Mouse (Mus musculus): ENCODE results near the gene Sh2d1a. TPM values are rescaled to one million over a fixed set of nuclear protein-coding genes. Genes with fewer than 3 reads are reported as not detected.

Gene Sh2d1a
- polyA plus RNA-seq (2015; fragmentation: Nextera tagmentation; extraction: Ambion mirVana), result 0.73 and 2.7 TPM in 2 replicates

GRCm38 (mm10) chrX:42502291-42503043, at the start of gene Sh2d1a:
Sh2d1a (plus strand) TSS chrX:42502453.
- Histone ChIP-seq H3K4me1 (replicated peaks; ENCODE audit: control insufficient read depth, insufficient read depth, low read length) (no peaks in the 10 kb centered on the region), H3K9me3 (ENCODE audit: control insufficient read depth, low read length) (no peaks in the 10 kb centered on the region), H3K4me3 (ENCODE audit: low read length) (no peak within 1 kb of the TSS), H3K27ac (ENCODE audit: low read length) (no peak within 1 kb of the TSS), H3K36me3 (ENCODE audit: control insufficient read depth, insufficient read depth, low read length) (no peaks in the 10 kb centered on the region), H3K27me3 (ENCODE audit: control insufficient read depth, insufficient read depth, low read depth, low read length) (no peaks in the 10 kb centered on the region), H3K9ac (ENCODE audit: low read length) (no peak within 1 kb of the TSS), H3K4me2 (ENCODE audit: low read depth, low read length) (no peak within 1 kb of the TSS)
- no peak for ATAC-seq (ENCODE audit: low read depth)
- WGBS, result 70% methylated on average over 13 of the region's 13 CpGs

- Histone ChIP-seq H3K4me3 (ENCODE audit: low read length) (no peak overlapping the region), H3K9ac (ENCODE audit: low read length) (no peak overlapping the region), H3K27ac (ENCODE audit: low read length) (no peak overlapping the region), H3K27me3 (ENCODE audit: control insufficient read depth, insufficient read depth, low read depth, low read length) (no peaks in the 10 kb centered on the region), H3K4me1 (replicated peaks; ENCODE audit: control insufficient read depth, insufficient read depth, low read length) (no peaks in the 10 kb centered on the region), H3K9me3 (ENCODE audit: control insufficient read depth, low read length) (no peaks in the 10 kb centered on the region), H3K4me2 (ENCODE audit: low read depth, low read length) (no peak overlapping the region), H3K36me3 (ENCODE audit: control insufficient read depth, insufficient read depth, low read length) (no peaks in the 10 kb centered on the region)
- no peak for ATAC-seq (ENCODE audit: low read depth)
- 80% methylated on average over 1 of the region's 1 CpGs for WGBS
Measured at GRCm38 (mm10) chrX:42453001-42453400, 49.3 kb upstream of the Sh2d1a start.

GRCm38 (mm10) chrX:42454533-42454932, 47.7 kb upstream of the Sh2d1a start:
- Histone ChIP-seq H3K36me3 (ENCODE audit: control insufficient read depth, insufficient read depth, low read length) (no peaks in the 10 kb centered on the region), H3K4me1 (replicated peaks; ENCODE audit: control insufficient read depth, insufficient read depth, low read length) (no peaks in the 10 kb centered on the region), H3K4me3 (ENCODE audit: low read length) (no peak overlapping the region), H3K9ac (ENCODE audit: low read length) (no peak overlapping the region), H3K9me3 (ENCODE audit: control insufficient read depth, low read length) (no peaks in the 10 kb centered on the region), H3K27me3 (ENCODE audit: control insufficient read depth, insufficient read depth, low read depth, low read length) (no peaks in the 10 kb centered on the region), H3K4me2 (ENCODE audit: low read depth, low read length) (no peak overlapping the region), H3K27ac (ENCODE audit: low read length) (no peak overlapping the region)
- 70% methylated on average over 7 of the region's 7 CpGs for WGBS
- ATAC-seq (ENCODE audit: low read depth), result no peak

- no peak for ATAC-seq (ENCODE audit: low read depth)
- 91% methylated on average over 16 of the region's 16 CpGs for WGBS
Measured at GRCm38 (mm10) chrX:42489446-42489845, 12.8 kb upstream of the Sh2d1a start, which contains the start of gene Tex13c2. Tex13c2 (plus strand) TSS chrX:42489691.

GRCm38 (mm10) chrX:42490336-42490735, 11.9 kb upstream of the Sh2d1a start:
- Histone ChIP-seq H3K4me1 (replicated peaks; ENCODE audit: control insufficient read depth, insufficient read depth, low read length) (no peaks in the 10 kb centered on the region), H3K4me3 (ENCODE audit: low read length) (no peak overlapping the region), H3K36me3 (ENCODE audit: control insufficient read depth, insufficient read depth, low read length) (no peaks in the 10 kb centered on the region), H3K9ac (ENCODE audit: low read length) (no peak overlapping the region), H3K4me2 (ENCODE audit: low read depth, low read length) (no peak overlapping the region), H3K27me3 (ENCODE audit: control insufficient read depth, insufficient read depth, low read depth, low read length) (no peaks in the 10 kb centered on the region), H3K27ac (ENCODE audit: low read length) (no peak overlapping the region), H3K9me3 (ENCODE audit: control insufficient read depth, low read length) (peaks cover 6% of the 10 kb centered on the region; the same call in 1 of the 2 replicates)
- 86% methylated on average over 8 of the region's 8 CpGs for WGBS
- ATAC-seq (ENCODE audit: low read depth), result no peak

More at GRCm38 (mm10) chrX:42489446-42489845, 12.8 kb upstream of the Sh2d1a start, which contains the start of gene Tex13c2:
- Histone ChIP-seq H3K27me3 (ENCODE audit: control insufficient read depth, insufficient read depth, low read depth, low read length) (no peaks in the 10 kb centered on the region), H3K9me3 (ENCODE audit: control insufficient read depth, low read length) (peaks cover 6% of the 10 kb centered on the region; the same call in 1 of the 2 replicates), H3K9ac (ENCODE audit: low read length) (no peak within 1 kb of the TSS), H3K4me2 (ENCODE audit: low read depth, low read length) (no peak within 1 kb of the TSS), H3K27ac (ENCODE audit: low read length) (no peak within 1 kb of the TSS), H3K4me3 (ENCODE audit: low read length) (no peak within 1 kb of the TSS), H3K36me3 (ENCODE audit: control insufficient read depth, insufficient read depth, low read length) (no peaks in the 10 kb centered on the region), H3K4me1 (replicated peaks; ENCODE audit: control insufficient read depth, insufficient read depth, low read length) (no peaks in the 10 kb centered on the region)

- Histone ChIP-seq H3K4me2 (ENCODE audit: low read depth, low read length) (no peak overlapping the region), H3K4me3 (ENCODE audit: low read length) (no peak overlapping the region), H3K9me3 (ENCODE audit: control insufficient read depth, low read length) (no peaks in the 10 kb centered on the region)
Measured at GRCm38 (mm10) chrX:42500538-42500937, 1.7 kb upstream of the Sh2d1a start.

GRCm38 (mm10) chrX:42511105-42511504, 8.9 kb downstream of the Sh2d1a start:
- no peaks in the 10 kb centered on the region for H3K27me3 ChIP-seq (ENCODE audit: control insufficient read depth, insufficient read depth, low read depth, low read length)
- no peaks in the 10 kb centered on the region for H3K4me1 ChIP-seq (replicated peaks; ENCODE audit: control insufficient read depth, insufficient read depth, low read length)
- no peak overlapping the region for H3K27ac ChIP-seq (ENCODE audit: low read length)
- no peak overlapping the region for H3K4me3 ChIP-seq (ENCODE audit: low read length)
- 65% methylated on average over 2 of the region's 2 CpGs for WGBS
- H3K9me3 ChIP-seq (ENCODE audit: control insufficient read depth, low read length), result no peaks in the 10 kb centered on the region
- H3K9ac ChIP-seq (ENCODE audit: low read length), result no peak overlapping the region
- H3K36me3 ChIP-seq (ENCODE audit: control insufficient read depth, insufficient read depth, low read length), result no peaks in the 10 kb centered on the region
- no peak for ATAC-seq (ENCODE audit: low read depth)
- no peak overlapping the region for H3K4me2 ChIP-seq (ENCODE audit: low read depth, low read length)

More at GRCm38 (mm10) chrX:42500538-42500937, 1.7 kb upstream of the Sh2d1a start:
- H3K4me1 ChIP-seq (replicated peaks; ENCODE audit: control insufficient read depth, insufficient read depth, low read length), result no peaks in the 10 kb centered on the region
- no peaks in the 10 kb centered on the region for H3K27me3 ChIP-seq (ENCODE audit: control insufficient read depth, insufficient read depth, low read depth, low read length)
- H3K27ac ChIP-seq (ENCODE audit: low read length), result no peak overlapping the region
- no peaks in the 10 kb centered on the region for H3K36me3 ChIP-seq (ENCODE audit: control insufficient read depth, insufficient read depth, low read length)
- no peak overlapping the region for H3K9ac ChIP-seq (ENCODE audit: low read length)
- ATAC-seq (ENCODE audit: low read depth), result no peak

- Histone ChIP-seq H3K36me3 (ENCODE audit: control insufficient read depth, insufficient read depth, low read length) (no peaks in the 10 kb centered on the region), H3K27ac (ENCODE audit: low read length) (no peak overlapping the region), H3K4me1 (replicated peaks; ENCODE audit: control insufficient read depth, insufficient read depth, low read length) (no peaks in the 10 kb centered on the region), H3K4me3 (ENCODE audit: low read length) (no peak overlapping the region), H3K27me3 (ENCODE audit: control insufficient read depth, insufficient read depth, low read depth, low read length) (no peaks in the 10 kb centered on the region), H3K4me2 (ENCODE audit: low read depth, low read length) (no peak overlapping the region), H3K9me3 (ENCODE audit: control insufficient read depth, low read length) (no peaks in the 10 kb centered on the region), H3K9ac (ENCODE audit: low read length) (no peak overlapping the region)
- no peak for ATAC-seq (ENCODE audit: low read depth)
Measured at GRCm38 (mm10) chrX:42512567-42512966, 10.3 kb downstream of the Sh2d1a start.

- Histone ChIP-seq H3K4me1 (replicated peaks; ENCODE audit: control insufficient read depth, insufficient read depth, low read length) (no peaks in the 10 kb centered on the region), H3K27me3 (ENCODE audit: control insufficient read depth, insufficient read depth, low read depth, low read length) (no peaks in the 10 kb centered on the region), H3K9ac (ENCODE audit: low read length) (no peak overlapping the region), H3K4me3 (ENCODE audit: low read length) (no peak overlapping the region), H3K4me2 (ENCODE audit: low read depth, low read length) (no peak overlapping the region), H3K36me3 (ENCODE audit: control insufficient read depth, insufficient read depth, low read length) (no peaks in the 10 kb centered on the region), H3K9me3 (ENCODE audit: control insufficient read depth, low read length) (no peaks in the 10 kb centered on the region), H3K27ac (ENCODE audit: low read length) (no peak overlapping the region)
- 75% methylated on average over 2 of the region's 2 CpGs for WGBS
- no peak for ATAC-seq (ENCODE audit: low read depth)
Measured at GRCm38 (mm10) chrX:42522868-42523267, 20.6 kb downstream of the Sh2d1a start.
